Mouse (Mus musculus) hindbrain, embryonic 12.5 days (tissue): ENCODE results near the gene Fbxo2. TPM values are rescaled to one million over a fixed set of nuclear protein-coding genes. Genes with fewer than 3 reads are reported as not detected.
"Not testable (repeated sequence)": the region's sequence is repeated elsewhere in the genome, so short reads cannot be mapped to it uniquely, and the experiment has no call there.

Experiments
- ATAC-seq: fragments of 200-750 bp; cut with Nextera tagmentation; 2 replicates; pipeline ENCODE4 v1.8.0; 2017; ENCODE audit warnings: moderate TSS enrichment; ENCODE audit not compliant: low FRiP score
- H3K27ac ChIP-seq: fragments of 300-500 bp; sonication (generic); 2 replicates; pipeline ENCODE4 v1.5.1; 2016; ENCODE audit warnings: mild to moderate bottlenecking
- H3K27me3 ChIP-seq: fragments of 300-500 bp; sonication (generic); 2 replicates; pipeline ENCODE4 v1.6.1; 2016; ENCODE audit warnings: mild to moderate bottlenecking
- H3K36me3 ChIP-seq: fragments of 300-500 bp; sonication (generic); 2 replicates; pipeline ENCODE4 v1.6.1; 2016; ENCODE audit warnings: mild to moderate bottlenecking
- H3K4me1 ChIP-seq: fragments of 300-500 bp; sonication (generic); 2 replicates; pipeline ENCODE4 v1.6.1; 2016
- H3K4me2 ChIP-seq: fragments of 300-500 bp; sonication (generic); replicated peaks from 2 replicates; pipeline ENCODE4 v1.6.1; 2016; ENCODE audit warnings: mild to moderate bottlenecking
- H3K4me3 ChIP-seq: fragments of 300-500 bp; sonication (generic); 2 replicates; pipeline ENCODE4 v1.5.1; 2016; ENCODE audit warnings: mild to moderate bottlenecking
- H3K9ac ChIP-seq: fragments of 300-500 bp; sonication (generic); 2 replicates; pipeline ENCODE4 v1.6.1; 2016; ENCODE audit warnings: mild to moderate bottlenecking, moderate library complexity
- H3K9me3 ChIP-seq: fragments of 300-500 bp; sonication (generic); replicated peaks from 2 replicates; pipeline ENCODE4 v1.6.1; 2016; ENCODE audit warnings: mild to moderate bottlenecking
- WGBS: fragments of 180-500 bp; shearing (Covaris S2); methylation state at CpG from one replicate; pipeline ENCODE4 v1.1.7; 2016; 5-methylcytosine and 5-hydroxymethylcytosine counted together
- polyA plus RNA-seq: library from polyadenylated mRNA; unstranded; fragments of >200 nt; fragmentation: Nextera tagmentation; extraction: Ambion mirVana; gene quantifications from 2 replicates; pipeline ENCODE4 v1.2.1, GENCODE M21; 2016

The Fbxo2 gene
- polyA plus RNA-seq, 1 experiment from 2014 or later, result 10.9 TPM

GRCm38 (mm10) chr4:148165551-148165950 lies 5.1 kb downstream of the Fbxo2 start:
- ATAC-seq, result no peak
- peaks cover 41% of the 10 kb centered on the region for H3K4me1 ChIP-seq
- no peak overlapping the region for H3K9ac ChIP-seq
- no peaks in the 10 kb centered on the region for H3K9me3 ChIP-seq
- 7% methylated on average over 17 of the region's 17 CpGs for WGBS
- H3K4me2 ChIP-seq, result no peak overlapping the region
- no peak overlapping the region for H3K27ac ChIP-seq
- H3K4me3 ChIP-seq, result no peak overlapping the region
- peaks cover 82% of the 10 kb centered on the region for H3K27me3 ChIP-seq
- H3K36me3 ChIP-seq, result no peaks in the 10 kb centered on the region

GRCm38 (mm10) chr4:148166431-148166830 lies 6.0 kb downstream of the Fbxo2 start:
- Histone ChIP-seq H3K9me3 (no peaks in the 10 kb centered on the region), H3K27ac (no peak overlapping the region), H3K9ac (peak overlapping the region; percentile 38), H3K4me3 (no peak overlapping the region), H3K36me3 (no peaks in the 10 kb centered on the region), H3K27me3 (peaks cover 78% of the 10 kb centered on the region), H3K4me2 (peak overlapping the region; percentile 29), H3K4me1 (peaks cover 32% of the 10 kb centered on the region)
- 2% methylated on average over 10 of the region's 10 CpGs for WGBS
- peak; percentile 32; the same call in 1 of the 2 replicates for ATAC-seq

GRCm38 (mm10) chr4:148166986-148167385 lies 6.6 kb downstream of the Fbxo2 start:
- peaks cover 77% of the 10 kb centered on the region for H3K27me3 ChIP-seq
- WGBS, result 18% methylated on average over 4 of the region's 4 CpGs
- H3K27ac ChIP-seq, result no peak overlapping the region
- peak overlapping the region; percentile 29 for H3K4me2 ChIP-seq
- peaks cover 31% of the 10 kb centered on the region for H3K4me1 ChIP-seq
- H3K9me3 ChIP-seq, result no peaks in the 10 kb centered on the region
- no peak for ATAC-seq
- no peak overlapping the region for H3K4me3 ChIP-seq
- peak overlapping the region; percentile 38; the same call in 1 of the 2 replicates for H3K9ac ChIP-seq
- H3K36me3 ChIP-seq, result no peaks in the 10 kb centered on the region

- Histone ChIP-seq H3K4me3 (no peak overlapping the region), H3K4me2 (no peak overlapping the region), H3K9ac (no peak overlapping the region), H3K27ac (no peak overlapping the region), H3K9me3 (no peaks in the 10 kb centered on the region), H3K4me1 (peaks cover 31% of the 10 kb centered on the region), H3K36me3 (no peaks in the 10 kb centered on the region), H3K27me3 (peaks cover 76% of the 10 kb centered on the region)
- no peak for ATAC-seq
- WGBS, result 29% methylated on average over 7 of the region's 7 CpGs
Observed at GRCm38 (mm10) chr4:148168287-148168686, 7.9 kb downstream of the Fbxo2 start.

- Histone ChIP-seq H3K4me2 (no peak overlapping the region), H3K4me3 (no peak overlapping the region), H3K27me3 (peaks cover 71% of the 10 kb centered on the region), H3K9me3 (no peaks in the 10 kb centered on the region), H3K36me3 (no peaks in the 10 kb centered on the region), H3K9ac (0 out of 2 replicates have a peak overlapping the region, but pooled peaks have one; percentile 13), H3K27ac (no peak overlapping the region), H3K4me1 (peaks cover 29% of the 10 kb centered on the region)
- 25% methylated on average over 15 of the region's 15 CpGs for WGBS
- no peak for ATAC-seq
Observed at GRCm38 (mm10) chr4:148169586-148169985, 9.2 kb downstream of the Fbxo2 start.

GRCm38 (mm10) chr4:148170842-148171241 lies 10.4 kb downstream of the Fbxo2 start:
- Histone ChIP-seq H3K36me3 (no peaks in the 10 kb centered on the region), H3K9ac (no peak overlapping the region), H3K4me1 (peaks cover 25% of the 10 kb centered on the region), H3K9me3 (no peaks in the 10 kb centered on the region), H3K4me3 (no peak overlapping the region), H3K27me3 (peaks cover 71% of the 10 kb centered on the region), H3K27ac (no peak overlapping the region), H3K4me2 (no peak overlapping the region)
- WGBS, result 3% methylated on average over 2 of the region's 2 CpGs
- ATAC-seq, result no peak

- H3K4me3 ChIP-seq, result no peak overlapping the region
- no peak overlapping the region for H3K4me2 ChIP-seq
- H3K4me1 ChIP-seq, result peaks cover 25% of the 10 kb centered on the region
- no peak overlapping the region for H3K27ac ChIP-seq
- no peak overlapping the region for H3K9ac ChIP-seq
- no peaks in the 10 kb centered on the region for H3K36me3 ChIP-seq
- ATAC-seq, result no peak
- WGBS, result 51% methylated on average over 3 of the region's 3 CpGs
- peaks cover 71% of the 10 kb centered on the region for H3K27me3 ChIP-seq
- H3K9me3 ChIP-seq, result no peaks in the 10 kb centered on the region
Observed at GRCm38 (mm10) chr4:148171261-148171660, 10.8 kb downstream of the Fbxo2 start.

- H3K4me1 ChIP-seq, result peaks cover 22% of the 10 kb centered on the region
- H3K9me3 ChIP-seq, result no peaks in the 10 kb centered on the region
- H3K4me2 ChIP-seq, result peak overlapping the region; percentile 44
- H3K27ac ChIP-seq, result peak overlapping the region; percentile 79
- H3K9ac ChIP-seq, result no peak overlapping the region; the same call in 1 of the 2 replicates
- H3K36me3 ChIP-seq, result no peaks in the 10 kb centered on the region
- peak; percentile 72 for ATAC-seq
- peaks cover 68% of the 10 kb centered on the region for H3K27me3 ChIP-seq
- WGBS, result under 1% methylated on average over 30 of the region's 30 CpGs
- peak overlapping the region; percentile 5; the same call in 1 of the 2 replicates for H3K4me3 ChIP-seq
Observed at GRCm38 (mm10) chr4:148173811-148174494, 13.5 kb downstream of the Fbxo2 start.

- Histone ChIP-seq H3K4me3 (no peak overlapping the region), H3K36me3 (no peaks in the 10 kb centered on the region), H3K9me3 (no peaks in the 10 kb centered on the region), H3K27me3 (peaks cover 65% of the 10 kb centered on the region), H3K4me2 (peak overlapping the region; percentile 44), H3K9ac (no peak overlapping the region), H3K27ac (peak overlapping the region; percentile 79), H3K4me1 (peaks cover 22% of the 10 kb centered on the region)
- no peak for ATAC-seq
- 12% methylated on average over 12 of the region's 12 CpGs for WGBS
Observed at GRCm38 (mm10) chr4:148174495-148174862, 14.1 kb downstream of the Fbxo2 start.

- H3K36me3 ChIP-seq, ATAC-seq, H3K9me3 ChIP-seq, H3K9ac ChIP-seq, H3K27ac ChIP-seq, H3K4me3 ChIP-seq, H3K4me2 ChIP-seq: not testable (repeated sequence)
- Histone ChIP-seq H3K4me1 (peaks cover 22% of the 10 kb centered on the region), H3K27me3 (peaks cover 50% of the 10 kb centered on the region)
- WGBS, result 71% methylated on average over 5 of the region's 6 CpGs
Observed at GRCm38 (mm10) chr4:148176603-148177002, 16.2 kb downstream of the Fbxo2 start.

GRCm38 (mm10) chr4:148177716-148178115 lies 17.3 kb downstream of the Fbxo2 start:
- H3K4me1 ChIP-seq, result peaks cover 26% of the 10 kb centered on the region
- no peaks in the 10 kb centered on the region for H3K9me3 ChIP-seq
- no peak overlapping the region for H3K4me3 ChIP-seq
- H3K27me3 ChIP-seq, result peaks cover 43% of the 10 kb centered on the region
- no peak for ATAC-seq
- no peaks in the 10 kb centered on the region for H3K36me3 ChIP-seq
- H3K4me2 ChIP-seq, result no peak overlapping the region
- no peak overlapping the region; the same call in 1 of the 2 replicates for H3K27ac ChIP-seq
- no peak overlapping the region for H3K9ac ChIP-seq

- peaks cover 15% of the 10 kb centered on the region for H3K4me1 ChIP-seq
- WGBS, result 88% methylated on average over 12 of the region's 12 CpGs
- no peak overlapping the region for H3K27ac ChIP-seq
- H3K36me3 ChIP-seq, result no peaks in the 10 kb centered on the region
- H3K9ac ChIP-seq, result no peak overlapping the region
- no peak overlapping the region for H3K4me2 ChIP-seq
- no peak overlapping the region for H3K4me3 ChIP-seq
- ATAC-seq, result no peak
- H3K9me3 ChIP-seq, result no peaks in the 10 kb centered on the region
- H3K27me3 ChIP-seq, result peaks cover 16% of the 10 kb centered on the region
Observed at GRCm38 (mm10) chr4:148181483-148181882, 21.1 kb downstream of the Fbxo2 start.

GRCm38 (mm10) chr4:148182363-148182762 lies 21.9 kb downstream of the Fbxo2 start:
- ATAC-seq, result no peak
- no peak overlapping the region for H3K9ac ChIP-seq
- 45% methylated on average over 8 of the region's 8 CpGs for WGBS

More at GRCm38 (mm10) chr4:148182363-148182762, 21.9 kb downstream of the Fbxo2 start:
- Histone ChIP-seq H3K4me2 (no peak overlapping the region), H3K27me3 (peaks cover 15% of the 10 kb centered on the region; the same call in 1 of the 2 replicates), H3K27ac (no peak overlapping the region), H3K4me1 (peaks cover 15% of the 10 kb centered on the region), H3K36me3 (no peaks in the 10 kb centered on the region), H3K9me3 (no peaks in the 10 kb centered on the region), H3K4me3 (no peak overlapping the region)
